Mouse (Mus musculus) testis, adult 2 months (tissue): Measurements from ENCODE around the gene Atp13a4. TPM values are rescaled to one million over a fixed set of nuclear protein-coding genes. Genes with fewer than 3 reads are reported as not detected.
A peak's percentile ranks its signal among the peaks of the same experiment; 100 is the strongest.

Source experiments
- H3K27ac ChIP-seq: fragments of 200-500 bp; 2 replicates; pipeline ENCODE4 v1.5.1; 2012; ENCODE audit warnings: low read depth, low read length; ENCODE audit not compliant: control insufficient read depth, insufficient read depth
- H3K27me3 ChIP-seq: fragments of 200-500 bp; 2 replicates; pipeline ENCODE4 v1.6.1; 2012; ENCODE audit warnings: mild to moderate bottlenecking, low read length, moderate library complexity; ENCODE audit not compliant: control insufficient read depth, insufficient read depth
- H3K36me3 ChIP-seq: fragments of 200-500 bp; 2 replicates; pipeline ENCODE4 v1.6.1; 2012; ENCODE audit warnings: mild to moderate bottlenecking, low read length; ENCODE audit not compliant: control insufficient read depth, insufficient read depth
- H3K4me1 ChIP-seq: fragments of 200-500 bp; 2 replicates; pipeline ENCODE4 v1.6.1; 2012; ENCODE audit warnings: low read length; ENCODE audit not compliant: control insufficient read depth, insufficient read depth
- H3K4me3 ChIP-seq: fragments of 200-500 bp; 2 replicates; pipeline ENCODE4 v1.5.1; 2012; ENCODE audit warnings: low read depth, mild to moderate bottlenecking, low read length, moderate library complexity, mixed read lengths; ENCODE audit not compliant: control insufficient read depth
- CTCF ChIP-seq: fragments of 200-500 bp; IDR thresholded peaks from 2 replicates; pipeline ENCODE4 v1.5.1; 2012; ENCODE audit warnings: low read depth, mild to moderate bottlenecking, inconsistent platforms, low read length, moderate library complexity; ENCODE audit not compliant: control insufficient read depth, insufficient read depth, insufficient replicate concordance
- POLR2A ChIP-seq: fragments of 200-500 bp; IDR thresholded peaks from 2 replicates; pipeline ENCODE4 v1.6.1; 2012; ENCODE audit warnings: low read depth, mild to moderate bottlenecking, inconsistent platforms, low read length, moderate library complexity; ENCODE audit not compliant: control insufficient read depth
- polyA plus RNA-seq: library from polyadenylated mRNA; depleted of rRNA; stranded (reverse); fragments of >200 nt; gene quantifications from 2 replicates; pipeline ENCODE4 v1.2.3, GENCODE M21; 2012

Gene Atp13a4
- polyA plus RNA-seq, 1 experiment: 3.9 TPM

DNA sequence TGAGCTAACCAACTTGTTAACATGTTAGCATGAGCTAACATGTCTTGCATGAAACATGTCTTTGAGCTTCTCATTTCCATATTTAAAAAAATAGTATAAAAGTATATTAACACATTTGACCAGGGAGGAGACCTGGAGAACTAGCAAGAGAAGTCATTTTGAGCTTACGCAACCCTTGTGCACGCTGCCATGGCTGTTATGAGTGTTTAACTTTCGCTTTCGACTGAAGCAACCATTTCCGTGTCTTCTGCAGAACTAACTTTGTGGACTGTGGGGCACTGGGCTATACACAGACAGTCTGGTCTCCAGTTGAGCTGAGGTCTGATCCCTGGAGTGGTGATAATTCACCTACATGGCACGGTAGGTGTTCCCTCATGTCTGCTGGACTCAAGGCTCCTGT is 17.6 kb downstream of the Atp13a4 start:
- Histone ChIP-seq H3K4me3 (no peak overlapping the region), H3K36me3 (no peaks in the 10 kb centered on the region), H3K27me3 (no peaks in the 10 kb centered on the region), H3K27ac (no peak overlapping the region), H3K4me1 (no peaks in the 10 kb centered on the region)
- TF ChIP-seq CTCF (no peak), POLR2A (no peak)

DNA sequence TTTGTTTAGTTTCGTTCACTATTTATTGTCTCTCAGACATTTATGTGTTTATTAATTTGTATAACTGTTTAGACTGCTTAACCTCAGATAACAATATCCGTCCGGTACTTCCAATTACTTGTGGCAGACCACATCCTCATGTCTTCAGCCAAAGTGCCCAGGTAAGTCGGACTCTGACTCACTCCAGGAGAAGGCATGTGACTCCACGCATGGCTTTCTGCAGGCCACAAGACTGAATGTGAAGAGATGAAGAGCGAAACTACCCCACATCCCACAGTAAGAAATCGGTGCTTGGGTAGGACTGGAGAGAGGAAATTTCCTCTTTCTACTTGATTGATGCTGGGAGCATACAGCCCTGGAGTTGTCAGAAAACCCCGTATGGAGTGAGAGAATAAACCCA is 18.1 kb downstream of the Atp13a4 start:
- no peak for TF ChIP-seq POLR2A
- H3K27ac ChIP-seq: no peak overlapping the region
- H3K4me1 ChIP-seq: no peaks in the 10 kb centered on the region
- no peaks in the 10 kb centered on the region for H3K36me3 ChIP-seq
- H3K4me3 ChIP-seq: no peak overlapping the region
- H3K27me3 ChIP-seq: no peaks in the 10 kb centered on the region

DNA sequence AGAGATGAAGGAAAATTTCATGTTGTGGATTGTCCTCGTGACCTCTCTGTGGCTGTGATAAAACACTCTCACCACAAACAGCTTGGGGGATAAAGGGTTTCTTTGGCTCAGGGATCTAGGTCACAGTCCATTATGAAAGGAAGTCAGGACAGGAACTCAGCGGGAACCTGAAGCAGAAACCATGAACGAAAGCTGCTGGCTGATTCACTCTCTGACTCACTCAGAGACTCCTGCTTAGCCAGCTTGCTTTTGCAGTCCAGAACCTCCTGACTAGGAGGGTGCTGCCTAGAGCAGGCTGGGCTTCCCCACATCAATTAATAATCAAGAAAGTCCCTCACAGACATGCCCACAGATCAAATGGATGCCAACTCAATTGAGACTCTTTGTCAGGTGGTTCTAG is 32.2 kb downstream of the Atp13a4 start:
- Histone ChIP-seq H3K36me3 (no peaks in the 10 kb centered on the region), H3K4me3 (no peak overlapping the region), H3K4me1 (no peaks in the 10 kb centered on the region), H3K27me3 (no peaks in the 10 kb centered on the region), H3K27ac (no peak overlapping the region)
- TF ChIP-seq POLR2A: no peak

DNA sequence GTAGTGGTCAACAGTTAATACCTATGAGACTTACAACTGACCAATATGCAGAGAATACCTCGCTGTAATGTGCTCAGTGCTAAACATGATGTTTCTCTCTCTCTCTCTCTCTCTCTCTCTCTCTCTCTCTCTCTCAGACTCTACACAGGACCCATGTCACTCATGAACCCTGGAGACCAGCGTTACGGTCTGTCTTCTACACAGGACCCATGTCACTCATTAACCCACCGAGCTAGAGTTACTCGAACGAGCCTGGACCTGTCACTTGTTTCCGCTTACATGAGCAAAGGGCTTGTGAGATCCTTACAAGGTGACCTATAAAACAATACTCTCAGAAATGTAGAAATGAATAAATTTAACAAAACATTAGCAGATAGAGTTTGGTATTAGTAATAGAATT is 33.9 kb downstream of the Atp13a4 start:
- H3K4me3 ChIP-seq: no peak overlapping the region
- H3K27ac ChIP-seq: no peak overlapping the region
- 0 out of 2 replicates have a peak, but pooled peaks cover 2% of the 10 kb centered on the region for H3K4me1 ChIP-seq
- H3K27me3 ChIP-seq: no peaks in the 10 kb centered on the region
- no peak for TF ChIP-seq POLR2A
- no peak for TF ChIP-seq CTCF
- H3K36me3 ChIP-seq: no peaks in the 10 kb centered on the region

DNA sequence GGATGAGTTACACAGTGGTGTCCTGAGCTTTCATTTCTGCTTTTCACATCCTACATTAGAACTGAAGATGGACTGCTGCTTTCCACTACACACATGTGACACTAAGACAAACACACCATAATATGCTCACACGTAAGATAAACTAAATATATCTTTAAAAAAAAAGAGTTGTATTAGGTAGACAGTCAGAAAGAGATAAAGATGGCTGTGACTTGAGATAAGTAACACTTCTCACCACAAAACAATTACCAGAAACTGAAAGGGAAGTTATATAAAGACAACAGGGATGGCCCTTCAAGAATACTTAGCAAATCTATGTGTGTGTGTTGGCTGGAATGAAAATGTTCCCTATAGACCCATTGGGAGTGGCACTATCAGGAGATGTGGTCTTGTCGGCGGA is 34.8 kb downstream of the Atp13a4 start:
- Histone ChIP-seq H3K4me3 (no peak overlapping the region), H3K36me3 (no peaks in the 10 kb centered on the region), H3K4me1 (0 out of 2 replicates have a peak, but pooled peaks cover 2% of the 10 kb centered on the region), H3K27me3 (no peaks in the 10 kb centered on the region), H3K27ac (no peak overlapping the region)
- TF ChIP-seq POLR2A (no peak), CTCF (no peak)

DNA sequence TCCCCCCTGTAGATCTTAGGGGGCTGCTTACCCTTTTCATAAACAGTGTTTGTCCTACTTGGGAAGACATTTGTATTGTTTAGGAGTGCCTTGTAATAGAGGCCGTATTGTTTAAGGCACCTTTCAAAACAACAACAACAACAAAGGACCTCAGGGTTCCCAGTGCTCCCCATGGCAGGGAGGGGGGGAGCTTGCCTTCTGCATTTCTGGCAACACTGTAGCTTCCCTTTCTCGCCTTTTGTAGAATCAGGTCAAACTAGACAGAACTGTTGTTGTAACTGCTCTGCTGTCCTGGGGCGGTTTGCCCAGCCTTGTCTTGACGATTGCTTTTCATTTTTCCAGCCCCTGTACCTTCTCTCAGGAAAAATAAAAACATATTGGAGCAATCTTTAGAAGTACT is 40.0 kb downstream of the Atp13a4 start:
- Histone ChIP-seq H3K4me1 (peaks cover 2% of the 10 kb centered on the region; the same call in 1 of the 2 replicates), H3K27ac (no peak overlapping the region), H3K4me3 (no peak overlapping the region), H3K27me3 (no peaks in the 10 kb centered on the region), H3K36me3 (no peaks in the 10 kb centered on the region)
- TF ChIP-seq CTCF: no peak
- TF ChIP-seq POLR2A: no peak

DNA sequence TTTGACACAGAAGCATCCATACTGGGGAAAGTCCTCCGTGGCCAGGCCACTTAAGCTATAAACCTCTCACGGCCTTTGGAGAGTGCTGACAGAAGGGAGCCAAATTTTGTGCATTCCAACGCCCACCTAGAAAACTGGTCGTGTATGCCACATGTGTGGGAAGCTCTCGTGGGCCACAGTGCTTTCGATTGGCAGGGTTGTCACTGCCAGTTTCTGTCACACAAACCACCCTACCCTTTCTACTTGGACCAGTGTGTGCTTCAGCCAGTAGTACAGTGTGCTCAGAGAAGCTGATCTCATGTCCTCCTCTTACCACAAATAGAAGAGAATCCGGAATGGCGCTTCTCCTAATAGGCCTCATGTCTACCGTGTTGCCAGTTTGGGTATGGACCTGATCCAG is 40.5 kb downstream of the Atp13a4 start:
- Histone ChIP-seq H3K4me1 (peaks cover 2% of the 10 kb centered on the region; the same call in 1 of the 2 replicates), H3K4me3 (peak overlapping the region; percentile 52), H3K36me3 (no peaks in the 10 kb centered on the region), H3K27me3 (no peaks in the 10 kb centered on the region), H3K27ac (no peak overlapping the region)
- TF ChIP-seq POLR2A (no peak), CTCF (no peak)

DNA sequence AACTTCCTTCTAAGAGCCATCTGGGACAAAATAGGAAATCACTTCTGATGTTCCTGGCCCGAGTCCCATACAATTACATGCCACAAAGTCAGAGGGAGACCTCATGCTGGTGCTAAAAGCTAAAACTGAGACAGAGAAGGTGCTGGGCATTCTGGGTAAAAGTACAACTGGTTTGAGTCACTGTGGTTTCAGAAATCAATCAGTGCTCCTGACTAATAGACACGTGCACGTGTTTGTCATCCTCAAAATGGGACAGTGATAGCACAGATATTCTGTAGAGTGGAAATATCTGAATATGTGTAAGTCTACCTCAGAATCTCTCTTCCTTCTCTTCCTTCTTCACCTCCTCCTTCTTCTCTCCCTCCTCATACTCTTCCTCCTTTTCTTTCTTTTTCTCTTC is 53.6 kb downstream of the Atp13a4 start:
- TF ChIP-seq POLR2A (no peak), CTCF (no peak)
- no peak overlapping the region for H3K27ac ChIP-seq
- no peak overlapping the region for H3K4me3 ChIP-seq
- no peaks in the 10 kb centered on the region for H3K4me1 ChIP-seq
- no peaks in the 10 kb centered on the region for H3K27me3 ChIP-seq
- no peaks in the 10 kb centered on the region for H3K36me3 ChIP-seq
